15 mouse cellular contexts compared by ENCODE assay signal in the genomic region with DNA sequence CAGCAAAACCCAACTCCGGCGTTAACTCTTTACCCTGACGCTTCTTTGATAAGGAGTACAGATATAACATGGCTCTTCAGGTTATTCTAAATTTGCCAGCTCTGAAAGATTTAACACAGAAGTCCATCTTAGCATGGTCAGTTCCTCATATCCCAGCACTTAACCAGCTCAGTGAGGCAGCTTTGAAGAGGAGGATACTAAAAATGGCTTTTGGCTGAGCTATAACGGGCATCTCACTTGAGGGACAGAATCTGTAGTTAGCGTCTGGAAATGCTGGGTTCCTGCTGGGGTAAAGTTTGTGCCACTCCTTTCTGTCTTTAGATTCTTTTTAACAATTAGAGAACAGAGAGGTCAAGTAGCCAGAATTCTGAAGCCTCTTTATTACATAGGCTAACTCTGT.
"Had no signal": no experiment of that assay in that cellular context is flagged by ENCODE, and none has a peak within 500 bp of the region (broad histone marks: within the 10 kb centered on the region; RNA-seq: fewer than 3 reads in every experiment).

No protein-coding gene starts in this region.

- ATAC-seq: liver, postnatal 0 days; midbrain, embryonic 15.5 days had no signal

- DNase-seq: kidney, postnatal 25 days; liver; liver, embryonic 13.5 days; liver, postnatal 0 days; lung, postnatal 14 days; right cerebral cortex, postnatal 4 days; spleen, adult 18-20 months; thymus, postnatal 4 days had no signal

- H3K4me3 ChIP-seq: limb, embryonic 12.5 days; liver, embryonic 13.5 days; lung, embryonic 15.5 days; megakaryocyte, embryonic 14.5 days; midbrain, embryonic 15.5 days; neural tube, embryonic 12.5 days had no signal

- H3K36me3 ChIP-seq: limb, embryonic 12.5 days; liver, embryonic 13.5 days; lung, embryonic 15.5 days; midbrain, embryonic 15.5 days; neural tube, embryonic 12.5 days had no signal

- H3K4me2 ChIP-seq: limb, embryonic 12.5 days; liver, embryonic 13.5 days; lung, embryonic 15.5 days; midbrain, embryonic 11.5 days; midbrain, embryonic 15.5 days; neural tube, embryonic 12.5 days had no signal

- H3K4me1 ChIP-seq: limb, embryonic 12.5 days; liver, embryonic 13.5 days; lung, embryonic 15.5 days; megakaryocyte, embryonic 14.5 days; midbrain, embryonic 15.5 days; neural tube, embryonic 12.5 days had no signal

- H3K27ac ChIP-seq: limb, embryonic 12.5 days; liver, embryonic 13.5 days; lung, embryonic 15.5 days; macrophage; midbrain, embryonic 15.5 days; neural tube, embryonic 12.5 days had no signal

- H3K27me3 ChIP-seq: limb, embryonic 12.5 days; liver, embryonic 13.5 days; lung, embryonic 15.5 days; megakaryocyte, embryonic 14.5 days; midbrain, embryonic 15.5 days; neural tube, embryonic 12.5 days had no signal

- H3K9me3 ChIP-seq: limb, embryonic 12.5 days; liver, embryonic 13.5 days; lung, embryonic 15.5 days; midbrain, embryonic 15.5 days; neural tube, embryonic 12.5 days had no signal

- H3K9ac ChIP-seq: limb, embryonic 12.5 days; liver, embryonic 13.5 days; liver, postnatal 0 days; lung, embryonic 15.5 days; midbrain, embryonic 15.5 days; neural tube, embryonic 12.5 days had no signal
